Mouse (Mus musculus): Measurements from ENCODE around the gene Tmem185b.

- no peak for TF ChIP-seq FLI1 (IDR thresholded peaks at IDR 0.05; ENCODE audit: low read length)
- TF ChIP-seq GATA1 (IDR thresholded peaks at IDR 0.05; ENCODE audit: borderline replicate concordance, low read length) = no peak
Observed at GRCm38 (mm10) chr1:119502729-119503128, 23.2 kb upstream of the Tmem185b start.

All from megakaryocyte, embryonic 14.5 days (primary cell).